Mouse (Mus musculus) kidney, adult 2 months (tissue): Measurements from ENCODE around the gene Lrrc58. TPM values are rescaled to one million over a fixed set of nuclear protein-coding genes. Genes with fewer than 3 reads are reported as not detected.

Source experiments
- DNase-seq: peaks from one replicate; pipeline ENCODE4 v3.0.0; 2021
- H3K27ac ChIP-seq: fragments of 200-500 bp; 2 replicates; pipeline ENCODE4 v1.5.1; 2012; ENCODE audit warnings: low read depth, low read length, control low read depth, inconsistent platforms; ENCODE audit not compliant: insufficient read depth
- H3K27me3 ChIP-seq: fragments of 200-500 bp; replicated peaks from 2 replicates; pipeline ENCODE4 v1.6.1; 2012; ENCODE audit warnings: mild to moderate bottlenecking, moderate library complexity, low read length, inconsistent platforms; ENCODE audit not compliant: control insufficient read depth, insufficient read depth
- H3K36me3 ChIP-seq: fragments of 200-500 bp; 2 replicates; pipeline ENCODE4 v1.6.1; 2012; ENCODE audit warnings: mild to moderate bottlenecking, moderate library complexity, low read length, inconsistent platforms; ENCODE audit not compliant: control insufficient read depth, insufficient read depth
- H3K4me1 ChIP-seq: fragments of 200-500 bp; 2 replicates; pipeline ENCODE4 v1.6.1; 2011; ENCODE audit warnings: low read length; ENCODE audit not compliant: control insufficient read depth, insufficient read depth
- H3K4me3 ChIP-seq: fragments of 200-500 bp; 2 replicates; pipeline ENCODE4 v1.5.1; 2011; ENCODE audit warnings: mild to moderate bottlenecking, low read depth, low read length, control low read depth; ENCODE audit not compliant: insufficient read depth
- CTCF ChIP-seq: fragments of 200-500 bp; conservative IDR thresholded peaks from 2 replicates; pipeline ENCODE4 v1.5.1; 2011; ENCODE audit warnings: low read depth, mild to moderate bottlenecking, control low read depth, low read length, moderate library complexity, mixed read lengths; ENCODE audit not compliant: insufficient read depth, insufficient read length
- POLR2A ChIP-seq: fragments of 200-500 bp; IDR thresholded peaks from one replicate; pipeline ENCODE4 v1.6.1; 2011; ENCODE audit warnings: low read depth, low read length, control low read depth
- WGBS: fragments of 180-500 bp; shearing (Covaris S2); methylation state at CpG from one replicate; pipeline ENCODE4 v1.1.7; 2018; 5-methylcytosine and 5-hydroxymethylcytosine counted together
- polyA plus RNA-seq: library from polyadenylated mRNA; depleted of rRNA; stranded (reverse); fragments of >200 nt; gene quantifications from 2 replicates; pipeline ENCODE4 v1.2.3, GENCODE M21; 2012; rRNA removed

Gene Lrrc58
- polyA plus RNA-seq: 23.3 and 25.9 TPM in 2 replicates

- Histone ChIP-seq H3K4me3 (peak within 1 kb of the TSS; percentile 97), H3K36me3 (no peaks in the 10 kb centered on the region; the same call in 1 of the 2 replicates), H3K27me3 (no peaks in the 10 kb centered on the region), H3K4me1 (peaks cover 17% of the 10 kb centered on the region; the same call in 1 of the 2 replicates), H3K27ac (peak within 1 kb of the TSS; percentile 99)
- peak; percentile 2 for TF ChIP-seq POLR2A
- TF ChIP-seq CTCF: no peak
- peak; percentile 91 for DNase-seq
- WGBS: under 1% methylated on average over 86 of the region's 86 CpGs
Measured at GRCm38 (mm10) chr16:37867791-37868505, at the start of gene Lrrc58. Gene Lrrc58, plus strand, starts transcription at chr16:37868389.

GRCm38 (mm10) chr16:37823949-37824348 is 44.2 kb upstream of the Lrrc58 start:
- Histone ChIP-seq H3K4me1 (no peaks in the 10 kb centered on the region), H3K4me3 (no peak overlapping the region), H3K27ac (no peak overlapping the region), H3K27me3 (no peaks in the 10 kb centered on the region), H3K36me3 (no peaks in the 10 kb centered on the region)
- WGBS: 40% methylated on average over 5 of the region's 5 CpGs
- DNase-seq: peak; percentile 69
- no peak for TF ChIP-seq CTCF
- TF ChIP-seq POLR2A: no peak

GRCm38 (mm10) chr16:37824778-37825505 is 43.2 kb upstream of the Lrrc58 start:
- TF ChIP-seq POLR2A: no peak
- TF ChIP-seq CTCF: no peak
- Histone ChIP-seq H3K27ac (no peak overlapping the region), H3K27me3 (no peaks in the 10 kb centered on the region), H3K4me3 (no peak overlapping the region), H3K4me1 (no peaks in the 10 kb centered on the region), H3K36me3 (no peaks in the 10 kb centered on the region)
- WGBS: 84% methylated on average over 12 of the region's 12 CpGs
- no peak for DNase-seq

GRCm38 (mm10) chr16:37826286-37826685 is 41.9 kb upstream of the Lrrc58 start:
- WGBS: 98% methylated on average over 3 of the region's 3 CpGs
- Histone ChIP-seq H3K27ac (no peak overlapping the region), H3K36me3 (no peaks in the 10 kb centered on the region), H3K27me3 (no peaks in the 10 kb centered on the region), H3K4me3 (no peak overlapping the region), H3K4me1 (no peaks in the 10 kb centered on the region)
- no peak for DNase-seq
- TF ChIP-seq CTCF (no peak), POLR2A (no peak)

GRCm38 (mm10) chr16:37831041-37831440 is 37.1 kb upstream of the Lrrc58 start:
- Histone ChIP-seq H3K4me1 (no peaks in the 10 kb centered on the region), H3K36me3 (peaks cover 1% of the 10 kb centered on the region; the same call in 1 of the 2 replicates), H3K27me3 (no peaks in the 10 kb centered on the region), H3K4me3 (no peak overlapping the region), H3K27ac (no peak overlapping the region)
- peak; percentile 33 for DNase-seq
- WGBS: 53% methylated on average over 7 of the region's 7 CpGs
- TF ChIP-seq POLR2A: no peak
- no peak for TF ChIP-seq CTCF

- H3K27ac ChIP-seq: no peak overlapping the region
- WGBS: 62% methylated on average over 3 of the region's 3 CpGs
- H3K36me3 ChIP-seq: no peaks in the 10 kb centered on the region
- no peak for DNase-seq
- H3K4me3 ChIP-seq: no peak overlapping the region
- no peaks in the 10 kb centered on the region for H3K4me1 ChIP-seq
- H3K27me3 ChIP-seq: no peaks in the 10 kb centered on the region
- TF ChIP-seq CTCF: no peak
- TF ChIP-seq POLR2A: no peak
Measured at GRCm38 (mm10) chr16:37837571-37837970, 30.6 kb upstream of the Lrrc58 start.

GRCm38 (mm10) chr16:37842439-37842838 is 25.8 kb upstream of the Lrrc58 start:
- Histone ChIP-seq H3K27ac (no peak overlapping the region), H3K4me1 (no peaks in the 10 kb centered on the region), H3K4me3 (no peak overlapping the region), H3K36me3 (no peaks in the 10 kb centered on the region), H3K27me3 (no peaks in the 10 kb centered on the region)
- TF ChIP-seq CTCF: no peak
- no peak for TF ChIP-seq POLR2A
- DNase-seq: no peak
- WGBS: 90% methylated on average over 2 of the region's 2 CpGs
